Mouse (Mus musculus): ENCODE measurements around the gene Ear14. TPM values are rescaled to one million over a fixed set of nuclear protein-coding genes. Genes with fewer than 3 reads are reported as not detected.
"Not testable (repeated sequence)": the region's sequence is repeated elsewhere in the genome, so short reads cannot be mapped to it uniquely, and the experiment has no call there.

Gene Ear14
- polyA plus RNA-seq, 1 experiment = not detected

- H3K4me3 ChIP-seq (ENCODE audit: insufficient read depth, low read depth, low read length); H3K27ac ChIP-seq (ENCODE audit: insufficient read depth, low read depth, low read length); H3K4me1 ChIP-seq (ENCODE audit: control insufficient read depth, insufficient read depth, low read length); H3K27me3 ChIP-seq (replicated peaks; ENCODE audit: control insufficient read depth, insufficient read depth, low read length); H3K36me3 ChIP-seq (ENCODE audit: control insufficient read depth, insufficient read depth, low read length): not testable (repeated sequence)
- WGBS = 45% methylated on average over 9 of the region's 9 CpGs
- peak; percentile 67 for TF ChIP-seq CTCF (conservative IDR thresholded peaks at IDR 0.05; ENCODE audit: insufficient read depth, insufficient read length, low read depth, low read length)
- DNase-seq = peak; percentile 22
Measured at GRCm38 (mm10) chr14:51172095-51172865, 30.9 kb upstream of the Ear14 start.

GRCm38 (mm10) chr14:51172947-51173346, 30.2 kb upstream of the Ear14 start:
- DNase-seq; H3K36me3 ChIP-seq (ENCODE audit: control insufficient read depth, insufficient read depth, low read length); H3K4me1 ChIP-seq (ENCODE audit: control insufficient read depth, insufficient read depth, low read length); H3K27ac ChIP-seq (ENCODE audit: insufficient read depth, low read depth, low read length); H3K27me3 ChIP-seq (replicated peaks; ENCODE audit: control insufficient read depth, insufficient read depth, low read length); H3K4me3 ChIP-seq (ENCODE audit: insufficient read depth, low read depth, low read length): not testable (repeated sequence)
- WGBS = 65% methylated on average over 4 of the region's 4 CpGs

GRCm38 (mm10) chr14:51173843-51174242, 29.3 kb upstream of the Ear14 start:
- DNase-seq = no peak
- WGBS = 57% methylated on average over 4 of the region's 4 CpGs
- H3K4me1 ChIP-seq (ENCODE audit: control insufficient read depth, insufficient read depth, low read length) = no peaks in the 10 kb centered on the region
- no peak overlapping the region for H3K27ac ChIP-seq (ENCODE audit: insufficient read depth, low read depth, low read length)
- no peak overlapping the region for H3K4me3 ChIP-seq (ENCODE audit: insufficient read depth, low read depth, low read length)
- no peak for TF ChIP-seq CTCF (conservative IDR thresholded peaks at IDR 0.05; ENCODE audit: insufficient read depth, insufficient read length, low read depth, low read length)
- TF ChIP-seq POLR2A (IDR thresholded peaks at IDR 0.05; ENCODE audit: low read depth, low read length) = no peak
- no peaks in the 10 kb centered on the region for H3K27me3 ChIP-seq (replicated peaks; ENCODE audit: control insufficient read depth, insufficient read depth, low read length)
- no peaks in the 10 kb centered on the region for H3K36me3 ChIP-seq (ENCODE audit: control insufficient read depth, insufficient read depth, low read length)

- 85% methylated on average over 2 of the region's 2 CpGs for WGBS
- not testable (repeated sequence) for DNase-seq; H3K27me3 ChIP-seq (replicated peaks; ENCODE audit: control insufficient read depth, insufficient read depth, low read length); H3K4me3 ChIP-seq (ENCODE audit: insufficient read depth, low read depth, low read length); H3K36me3 ChIP-seq (ENCODE audit: control insufficient read depth, insufficient read depth, low read length); H3K4me1 ChIP-seq (ENCODE audit: control insufficient read depth, insufficient read depth, low read length); H3K27ac ChIP-seq (ENCODE audit: insufficient read depth, low read depth, low read length)
Measured at GRCm38 (mm10) chr14:51181051-51181450, 22.1 kb upstream of the Ear14 start.

GRCm38 (mm10) chr14:51195681-51196080, 7.5 kb upstream of the Ear14 start:
- no peak overlapping the region for H3K27ac ChIP-seq (ENCODE audit: insufficient read depth, low read depth, low read length)

GRCm38 (mm10) chr14:51199098-51200023, 3.8 kb upstream of the Ear14 start, which contains the start of gene Ang2:
Gene Ang2, minus strand, starts transcription at chr14:51199148.
- H3K36me3 ChIP-seq (ENCODE audit: control insufficient read depth, insufficient read depth, low read length) = no peaks in the 10 kb centered on the region
- whole genome bisulfite sequencing = 77% methylated on average over 5 of the region's 5 CpGs

More at GRCm38 (mm10) chr14:51195681-51196080, 7.5 kb upstream of the Ear14 start:
- DNase-seq = peak; percentile 77
- WGBS = 78% methylated on average over 4 of the region's 4 CpGs
- no peak for TF ChIP-seq POLR2A (IDR thresholded peaks at IDR 0.05; ENCODE audit: low read depth, low read length)
- TF ChIP-seq CTCF (conservative IDR thresholded peaks at IDR 0.05; ENCODE audit: insufficient read depth, insufficient read length, low read depth, low read length) = no peak
- Histone ChIP-seq H3K36me3 (ENCODE audit: control insufficient read depth, insufficient read depth, low read length) (no peaks in the 10 kb centered on the region), H3K4me3 (ENCODE audit: insufficient read depth, low read depth, low read length) (no peak overlapping the region), H3K4me1 (ENCODE audit: control insufficient read depth, insufficient read depth, low read length) (no peaks in the 10 kb centered on the region), H3K27me3 (replicated peaks; ENCODE audit: control insufficient read depth, insufficient read depth, low read length) (no peaks in the 10 kb centered on the region)

GRCm38 (mm10) chr14:51200054-51200453, 3.1 kb upstream of the Ear14 start:
- TF ChIP-seq POLR2A (IDR thresholded peaks at IDR 0.05; ENCODE audit: low read depth, low read length) (no peak), CTCF (conservative IDR thresholded peaks at IDR 0.05; ENCODE audit: insufficient read depth, insufficient read length, low read depth, low read length) (no peak)
- H3K27me3 ChIP-seq (replicated peaks; ENCODE audit: control insufficient read depth, insufficient read depth, low read length) = no peaks in the 10 kb centered on the region
- WGBS = 76% methylated on average over 2 of the region's 2 CpGs
- H3K27ac ChIP-seq (ENCODE audit: insufficient read depth, low read depth, low read length) = no peak overlapping the region
- H3K4me1 ChIP-seq (ENCODE audit: control insufficient read depth, insufficient read depth, low read length) = no peaks in the 10 kb centered on the region
- H3K36me3 ChIP-seq (ENCODE audit: control insufficient read depth, insufficient read depth, low read length) = no peaks in the 10 kb centered on the region
- no peak for DNase-seq
- no peak overlapping the region for H3K4me3 ChIP-seq (ENCODE audit: insufficient read depth, low read depth, low read length)

More at GRCm38 (mm10) chr14:51199098-51200023, 3.8 kb upstream of the Ear14 start, which contains the start of gene Ang2:
- TF ChIP-seq POLR2A (IDR thresholded peaks at IDR 0.05; ENCODE audit: low read depth, low read length) = no peak
- TF ChIP-seq CTCF (conservative IDR thresholded peaks at IDR 0.05; ENCODE audit: insufficient read depth, insufficient read length, low read depth, low read length) = no peak
- Histone ChIP-seq H3K27me3 (replicated peaks; ENCODE audit: control insufficient read depth, insufficient read depth, low read length) (no peaks in the 10 kb centered on the region), H3K27ac (ENCODE audit: insufficient read depth, low read depth, low read length) (no peak within 1 kb of the TSS), H3K4me3 (ENCODE audit: insufficient read depth, low read depth, low read length) (no peak within 1 kb of the TSS), H3K4me1 (ENCODE audit: control insufficient read depth, insufficient read depth, low read length) (no peaks in the 10 kb centered on the region)
- DNase-seq = no peak

All from kidney, adult 2 months (tissue).